Mouse (Mus musculus) bone marrow, adult 2 months (tissue): ENCODE data around the gene Ppp1r1c.

Source experiments
- CTCF ChIP-seq: fragments of 200-500 bp; IDR thresholded peaks from 2 replicates; pipeline ENCODE4 v1.5.1; 2011; ENCODE audit warnings: low read length, control low read depth; ENCODE audit not compliant: control insufficient read depth, insufficient read depth
- POLR2A ChIP-seq: fragments of 200-500 bp; IDR thresholded peaks from 2 replicates; pipeline ENCODE4 v1.6.1; 2011; ENCODE audit warnings: low read depth, mild to moderate bottlenecking, control low read depth, low read length, borderline replicate concordance; ENCODE audit not compliant: control insufficient read depth

DNA sequence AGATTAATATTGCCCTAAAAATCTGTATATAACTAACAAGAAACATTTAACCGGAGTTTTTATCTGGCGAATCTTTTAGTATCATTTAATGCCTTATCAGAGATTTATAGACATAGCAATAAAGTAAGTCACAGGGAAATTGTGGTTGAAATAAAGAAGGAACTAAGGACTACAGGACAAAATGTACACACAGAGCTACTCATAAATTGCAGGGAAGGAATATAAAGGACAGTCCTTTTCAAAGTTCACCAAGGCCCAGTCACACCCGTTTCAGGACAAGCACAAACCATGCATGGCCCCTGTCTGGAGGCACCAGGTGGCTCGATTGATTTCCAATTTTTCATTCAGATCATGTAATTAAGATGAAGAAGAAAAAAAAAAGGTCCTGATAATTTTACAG lies 12.4 kb upstream of the Ppp1r1c start:
- TF ChIP-seq CTCF (no peak), POLR2A (no peak)
